Mouse (Mus musculus): ENCODE results near the gene Tmem201.
A peak's percentile ranks its signal among the peaks of the same experiment; 100 is the strongest.

Tmem201 gene

DNA sequence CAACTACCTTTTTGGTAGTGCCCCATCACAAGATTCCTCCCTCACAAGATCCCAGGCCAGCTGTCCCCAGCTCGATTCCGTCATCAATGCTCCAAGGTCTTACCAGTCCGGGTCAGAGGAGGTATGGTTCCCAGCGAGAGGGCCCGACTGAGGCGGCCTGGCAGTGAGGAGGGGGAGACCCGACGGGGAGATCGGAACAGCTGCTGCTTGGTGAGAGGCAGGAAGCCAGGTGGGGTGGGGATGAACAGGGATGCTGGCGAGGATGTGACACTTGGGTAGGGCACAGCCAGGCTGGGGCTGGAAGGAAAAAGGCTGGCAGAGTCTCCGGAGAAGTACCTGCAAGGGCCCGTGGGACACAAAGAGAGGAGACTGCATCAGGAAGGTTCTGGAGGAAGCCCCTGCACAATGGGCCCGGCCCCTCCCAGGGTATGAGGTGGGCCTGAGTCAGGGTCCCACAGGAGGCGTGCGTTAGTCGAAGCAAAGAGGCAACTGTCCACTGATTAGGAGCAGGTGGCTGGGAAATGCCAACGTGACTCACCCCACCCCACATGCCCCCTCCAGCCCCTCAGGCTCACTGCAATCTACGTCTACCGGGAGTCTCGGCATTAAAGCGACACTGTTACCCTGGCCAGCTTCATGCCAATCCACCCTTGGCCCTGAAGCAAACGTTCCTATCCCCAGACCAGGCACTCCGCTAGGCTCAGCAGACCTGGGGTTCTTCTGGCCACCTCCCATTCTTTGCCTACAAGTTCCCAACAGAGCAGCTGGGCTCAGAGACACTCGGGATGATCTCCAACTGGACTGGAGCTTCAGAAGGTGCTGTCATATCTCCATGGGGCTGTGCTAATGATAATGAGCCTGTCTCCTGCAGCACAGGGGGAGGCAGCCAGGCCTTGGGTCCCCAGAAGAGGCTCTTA is 15.5 kb downstream of the Tmem201 start:
- no peak for DNase-seq (ENCODE audit: low spot score in 2 of 2)

DNA sequence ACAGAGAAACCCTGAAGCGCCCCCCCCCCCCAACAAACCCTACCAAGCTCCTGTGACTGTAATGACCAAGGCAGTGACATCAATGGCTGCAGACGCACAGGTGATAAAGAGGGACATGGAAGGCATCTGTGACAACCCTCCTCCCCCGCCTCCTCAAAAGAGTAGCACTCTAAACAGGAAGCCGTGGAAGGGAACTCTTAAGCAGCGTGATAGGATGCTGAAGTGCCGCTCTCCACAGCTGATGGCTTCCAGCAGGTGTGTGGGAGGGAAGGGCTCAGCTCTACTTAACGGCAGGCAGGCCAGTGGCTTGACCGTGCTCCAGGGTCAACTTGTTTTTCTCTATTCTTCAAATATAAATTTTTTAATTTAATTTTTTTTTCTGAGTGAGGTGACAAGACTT is 16.7 kb downstream of the Tmem201 start:
- DNase-seq (ENCODE audit: low spot score in 2 of 2) = no peak

DNA sequence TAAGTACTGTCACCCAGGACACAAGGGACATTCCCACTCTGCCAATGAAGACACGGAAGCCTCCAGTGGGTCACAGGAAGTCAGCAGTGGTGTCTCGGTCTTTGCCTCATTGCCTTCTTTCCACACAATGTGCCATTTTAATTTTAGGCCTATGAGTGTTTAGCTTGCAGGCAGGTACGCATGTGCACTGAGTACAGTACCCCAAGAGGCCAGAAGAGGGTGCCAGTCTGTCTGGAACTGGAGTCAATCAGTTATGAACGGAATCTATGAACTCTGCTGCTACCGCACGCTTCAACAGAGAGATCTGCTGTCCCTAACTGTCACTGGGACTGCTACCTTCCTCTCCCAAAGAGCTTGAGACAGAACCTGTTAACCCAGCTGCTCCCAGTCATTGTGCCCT is 18.2 kb downstream of the Tmem201 start:
- DNase-seq (ENCODE audit: low spot score in 2 of 2) = no peak

DNA sequence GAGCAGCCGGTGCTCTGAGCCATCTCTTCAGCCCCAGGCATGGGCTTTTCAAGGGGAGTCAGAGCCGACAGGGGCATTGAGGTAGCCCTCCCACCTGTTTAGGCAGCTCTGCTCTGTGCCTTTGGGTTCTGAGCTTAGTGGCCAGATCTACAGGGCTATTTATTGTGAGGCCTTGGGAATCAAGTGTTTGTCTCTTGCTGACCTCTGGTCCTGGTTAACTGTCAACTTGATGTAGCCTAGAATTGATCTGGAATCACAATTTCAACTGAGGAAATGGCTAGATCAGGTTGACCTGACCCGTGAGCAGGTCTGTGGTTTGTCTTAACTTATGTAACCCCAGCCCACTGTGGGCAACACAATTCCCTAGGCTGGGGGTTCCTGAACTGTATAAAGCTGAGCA is 23.3 kb downstream of the Tmem201 start:
- DNase-seq (ENCODE audit: low spot score in 2 of 2) = no peak

DNA sequence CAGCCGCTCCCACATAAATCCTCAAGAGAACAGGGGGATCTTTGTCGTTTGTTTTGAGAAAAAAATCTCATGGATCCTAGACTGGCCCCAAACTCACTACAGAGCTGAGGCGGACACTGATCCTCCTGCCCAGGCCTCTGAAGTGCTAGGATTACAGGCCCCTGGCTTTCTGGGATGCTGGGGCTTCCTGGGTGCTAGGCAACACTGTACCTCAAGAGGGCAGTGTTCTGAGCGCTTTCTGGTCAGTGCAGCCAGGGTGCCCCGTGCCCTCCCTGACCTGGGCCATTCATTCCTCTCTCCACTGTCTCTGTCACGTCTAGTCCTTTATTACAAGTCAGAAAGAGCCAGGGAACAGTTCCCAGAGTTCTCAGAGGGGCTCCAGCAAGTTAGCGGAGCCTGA is 25.9 kb downstream of the Tmem201 start:
- no peak for DNase-seq (ENCODE audit: low spot score in 2 of 2)

DNA sequence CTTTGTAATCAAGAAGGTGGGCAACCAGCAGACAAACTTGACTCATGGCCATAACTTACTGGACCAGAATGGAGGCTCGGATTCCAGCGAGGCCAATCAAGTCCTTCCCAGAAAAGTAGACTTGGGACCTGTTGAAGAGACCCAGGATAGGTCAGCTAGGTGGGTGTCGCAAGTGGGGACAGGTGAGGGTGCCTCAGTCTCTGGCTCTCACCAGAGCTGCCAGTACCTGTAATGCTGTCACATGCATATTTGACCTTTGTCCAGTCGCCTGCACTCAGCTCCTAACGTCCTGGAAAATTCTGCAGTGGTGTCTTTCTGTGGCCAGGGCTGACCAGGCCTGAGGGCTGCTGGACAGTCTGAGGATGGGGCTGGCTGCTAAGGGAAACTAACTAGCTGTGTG is 26.4 kb downstream of the Tmem201 start:
- no peak for DNase-seq (ENCODE audit: low spot score in 2 of 2)

DNA sequence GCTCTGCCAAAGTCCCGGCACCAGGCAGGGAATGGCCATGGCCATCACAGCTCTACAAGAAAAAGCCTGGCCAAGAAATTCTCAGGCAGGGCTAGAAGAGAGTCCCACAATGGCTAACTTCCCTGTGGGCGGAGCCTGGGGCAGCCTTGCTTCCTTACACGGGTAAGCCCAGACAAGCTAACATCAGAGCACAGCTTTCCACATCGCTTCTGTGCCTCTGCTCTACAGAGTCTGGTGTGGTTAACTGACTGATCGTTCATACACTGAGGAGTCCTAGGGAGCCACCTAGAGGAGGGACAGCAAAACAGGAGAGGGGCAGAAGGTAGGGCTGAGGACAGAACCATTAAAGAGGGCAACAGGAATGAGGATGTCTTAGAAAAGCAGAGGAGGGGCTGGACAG is 27.3 kb downstream of the Tmem201 start:
- DNase-seq (ENCODE audit: low spot score in 2 of 2) = peak; percentile 78 to 85

DNA sequence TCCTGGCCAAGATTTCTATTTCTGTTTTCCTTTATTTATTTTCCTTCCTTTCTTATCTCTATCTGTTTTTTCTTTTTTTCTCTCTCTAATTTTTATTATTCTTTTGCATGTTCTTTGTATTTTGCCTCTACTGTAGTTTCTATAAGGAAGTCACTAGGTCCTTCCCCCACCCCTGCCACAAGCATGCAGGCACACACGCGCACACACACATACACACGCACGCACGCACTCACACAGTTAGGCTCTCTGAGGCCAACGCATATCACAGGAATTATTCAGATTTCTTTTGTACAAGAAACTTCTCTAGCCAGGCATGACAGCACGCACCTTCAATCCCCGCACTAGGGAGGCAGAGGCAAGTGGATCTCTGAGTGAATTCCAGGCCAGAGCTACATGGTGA is 31.9 kb downstream of the Tmem201 start:
- no peak for DNase-seq (ENCODE audit: low spot score in 2 of 2)

DNA sequence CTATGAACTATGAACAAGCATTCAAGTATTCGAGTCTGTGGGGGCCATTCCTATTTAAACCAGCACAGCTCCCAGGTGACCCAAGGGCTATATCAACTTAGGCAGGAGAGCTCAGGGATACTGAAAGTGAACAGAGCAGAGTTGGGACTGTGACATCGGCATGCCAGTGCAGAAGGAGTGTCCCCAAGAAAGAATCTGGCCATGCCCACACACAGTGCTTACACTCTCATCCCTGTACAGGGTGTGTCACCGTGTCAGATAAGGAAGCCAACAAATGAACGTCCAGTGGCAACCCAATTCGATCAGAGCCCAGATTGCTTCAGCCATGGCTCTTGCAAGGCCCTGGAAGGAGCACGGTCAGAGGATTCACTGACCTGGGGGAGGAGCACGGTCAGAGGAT is 32.5 kb downstream of the Tmem201 start:
- DNase-seq (ENCODE audit: low spot score in 2 of 2) = no peak

DNA sequence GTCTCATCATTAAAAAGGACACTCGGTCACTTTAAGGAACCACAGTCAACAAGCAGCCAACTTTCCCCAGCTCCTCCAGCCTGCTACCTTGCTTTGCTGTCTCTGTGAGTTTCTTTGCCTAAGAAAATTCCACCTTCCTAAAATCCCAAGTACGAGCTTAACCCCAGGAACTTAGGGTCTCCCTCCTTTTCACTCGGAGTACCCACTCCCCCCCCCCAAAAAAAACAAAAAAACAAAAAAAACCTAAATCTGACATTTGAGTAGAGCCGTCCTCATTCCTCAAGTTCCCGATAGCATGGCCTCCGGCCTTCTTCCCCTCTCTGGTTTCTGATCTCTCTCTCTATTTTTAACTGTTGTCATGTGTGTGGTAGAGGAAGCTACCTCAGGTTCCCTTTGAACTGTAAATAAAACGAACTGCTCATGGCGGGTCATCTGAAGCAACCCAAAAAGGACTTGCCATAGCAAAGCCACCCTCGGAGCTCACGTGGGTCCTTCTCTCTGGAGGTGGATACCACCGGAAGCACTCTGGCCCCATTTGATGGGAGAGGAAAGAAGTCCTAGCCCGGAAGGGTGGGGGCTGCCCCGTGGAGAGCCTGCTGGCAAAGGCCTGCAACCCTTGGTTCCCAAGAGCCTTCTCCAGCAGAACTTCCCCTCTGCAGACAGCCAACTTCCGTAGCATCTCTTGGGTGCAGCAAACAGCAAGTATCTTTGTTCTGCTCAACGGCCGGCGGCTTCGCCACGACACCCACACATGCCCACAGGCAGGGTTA is 35.4 kb downstream of the Tmem201 start, which contains the start of gene Pik3cd:
Pik3cd (minus strand) TSS at position 362 of the 770 bp plus-strand sequence.
- peak; percentile 37 to 61 for DNase-seq (ENCODE audit: low spot score in 2 of 2)

DNA sequence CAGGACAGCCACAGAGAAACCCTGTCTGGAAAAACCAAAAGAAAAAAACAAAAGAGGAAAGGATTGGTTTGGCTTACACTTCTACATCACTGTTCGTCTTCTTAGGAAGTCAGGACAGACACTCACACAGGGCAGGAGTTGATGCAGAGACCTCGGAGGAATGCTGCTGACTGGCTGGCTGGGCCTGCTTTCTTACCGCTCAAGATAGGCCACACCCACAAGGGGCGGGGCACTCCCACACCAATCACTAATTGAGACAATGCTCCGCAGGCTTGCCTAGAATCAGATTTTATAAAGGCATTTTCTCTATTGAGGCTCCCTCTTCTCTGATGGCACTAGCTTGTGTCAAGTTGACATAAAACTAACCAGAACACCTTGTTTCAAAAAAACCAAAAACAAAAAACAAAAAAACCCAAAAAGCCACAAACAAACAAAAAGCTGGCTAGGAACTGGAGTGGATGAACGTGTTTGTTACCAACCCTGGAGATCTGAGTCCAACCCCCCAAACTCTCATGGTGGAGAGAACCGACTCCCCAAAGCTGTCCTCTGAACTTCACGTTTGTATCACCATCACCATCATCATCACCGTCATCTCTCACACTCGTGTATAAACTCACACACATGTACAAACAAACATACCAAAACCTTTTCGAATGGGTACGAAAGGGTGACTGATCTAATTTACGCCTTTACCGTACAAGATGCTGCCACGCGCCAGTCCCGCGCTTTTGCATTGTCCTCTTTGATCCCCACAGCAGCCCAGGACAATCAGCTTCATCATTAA is 36.2 kb downstream of the Tmem201 start:
- DNase-seq (ENCODE audit: low spot score in 2 of 2) = peak in 1 of 2 experiments; percentile 32

DNA sequence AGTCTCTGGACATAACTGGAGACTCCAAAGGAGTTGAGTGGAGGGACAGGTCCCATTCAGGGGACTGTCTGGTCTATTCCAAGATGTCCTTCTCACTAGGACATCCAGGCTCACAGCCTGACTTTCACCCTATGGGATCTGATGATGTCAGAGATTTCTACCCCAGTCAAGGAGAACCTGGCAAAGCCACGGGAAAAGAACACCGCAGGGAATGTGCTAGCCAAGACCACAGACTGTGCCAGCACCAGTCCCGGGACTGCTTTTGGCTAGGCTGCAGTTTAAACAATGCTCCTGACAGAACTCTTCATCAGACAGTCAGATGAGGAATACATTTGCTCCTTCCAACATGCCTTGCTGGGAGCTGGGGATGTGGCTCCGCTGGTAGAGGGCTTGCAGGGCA is 37.9 kb downstream of the Tmem201 start:
- DNase-seq (ENCODE audit: low spot score in 2 of 2) = no peak

DNA sequence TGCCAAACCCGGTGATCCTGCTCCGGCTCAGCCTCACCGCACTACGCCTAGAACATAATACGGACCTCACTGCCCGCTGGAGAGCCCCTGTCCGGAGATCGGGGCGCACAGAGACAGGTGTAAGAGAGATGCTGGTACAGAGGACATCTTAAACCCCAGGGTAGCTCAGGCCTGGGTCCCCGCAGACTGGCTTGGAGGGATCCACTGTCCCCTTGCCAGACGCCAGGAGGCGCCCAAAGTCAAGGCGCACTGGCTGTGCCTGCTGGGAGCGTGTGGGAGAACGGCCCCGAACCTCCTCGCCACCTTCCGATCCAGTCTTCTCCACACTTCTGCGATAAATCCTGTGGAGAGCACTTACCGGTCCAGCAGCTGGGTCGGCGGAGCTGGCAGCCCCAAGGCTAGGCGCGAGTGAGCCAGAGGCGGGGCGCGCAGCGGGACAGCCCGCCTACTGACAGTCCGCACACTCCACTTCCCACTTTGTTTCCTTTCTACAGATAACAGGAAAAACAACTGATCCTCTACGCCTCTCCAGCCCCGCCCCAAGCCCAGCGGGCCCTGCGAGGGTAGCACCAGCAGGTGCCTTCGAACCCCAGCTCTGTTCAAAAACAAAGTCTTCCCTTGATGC is 39.5 kb downstream of the Tmem201 start:
- DNase-seq (ENCODE audit: low spot score in 2 of 2) = peak; percentile 62 to 72

DNA sequence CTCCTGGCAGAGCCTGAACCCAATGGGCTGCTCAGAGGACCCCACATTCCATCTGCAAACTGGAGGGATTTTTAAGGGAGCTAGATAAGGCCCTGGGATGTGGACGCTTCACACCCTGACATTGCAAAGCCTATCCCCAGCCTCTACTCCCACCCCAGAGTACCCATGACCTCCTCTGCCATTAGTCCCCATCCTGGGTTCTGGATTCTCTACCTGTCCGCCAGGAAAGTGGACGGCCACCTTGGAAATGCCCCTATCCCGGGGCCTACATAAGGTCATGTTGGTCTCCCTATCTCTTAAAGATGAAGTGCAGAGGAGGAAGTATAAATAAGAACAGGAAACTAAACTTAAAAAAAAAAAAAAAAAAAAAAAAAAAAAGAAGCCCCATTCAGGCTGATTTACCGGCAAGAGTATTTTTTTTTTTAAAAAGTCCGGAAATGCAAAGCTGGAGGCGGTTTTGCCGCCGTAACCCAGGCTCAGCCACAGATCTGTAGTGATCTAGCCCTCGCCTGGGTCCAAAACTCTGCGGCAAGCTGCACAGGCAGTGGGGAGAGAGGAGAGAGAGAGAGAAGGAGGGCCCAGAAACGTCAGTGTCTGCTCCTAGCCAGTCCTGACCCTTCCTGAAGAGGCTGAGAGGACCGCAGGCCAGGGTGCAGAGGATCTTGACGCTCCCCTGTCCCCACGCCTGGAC is 40.2 kb downstream of the Tmem201 start:
- DNase-seq (ENCODE audit: low spot score in 2 of 2) = peak; percentile 24 to 56

DNA sequence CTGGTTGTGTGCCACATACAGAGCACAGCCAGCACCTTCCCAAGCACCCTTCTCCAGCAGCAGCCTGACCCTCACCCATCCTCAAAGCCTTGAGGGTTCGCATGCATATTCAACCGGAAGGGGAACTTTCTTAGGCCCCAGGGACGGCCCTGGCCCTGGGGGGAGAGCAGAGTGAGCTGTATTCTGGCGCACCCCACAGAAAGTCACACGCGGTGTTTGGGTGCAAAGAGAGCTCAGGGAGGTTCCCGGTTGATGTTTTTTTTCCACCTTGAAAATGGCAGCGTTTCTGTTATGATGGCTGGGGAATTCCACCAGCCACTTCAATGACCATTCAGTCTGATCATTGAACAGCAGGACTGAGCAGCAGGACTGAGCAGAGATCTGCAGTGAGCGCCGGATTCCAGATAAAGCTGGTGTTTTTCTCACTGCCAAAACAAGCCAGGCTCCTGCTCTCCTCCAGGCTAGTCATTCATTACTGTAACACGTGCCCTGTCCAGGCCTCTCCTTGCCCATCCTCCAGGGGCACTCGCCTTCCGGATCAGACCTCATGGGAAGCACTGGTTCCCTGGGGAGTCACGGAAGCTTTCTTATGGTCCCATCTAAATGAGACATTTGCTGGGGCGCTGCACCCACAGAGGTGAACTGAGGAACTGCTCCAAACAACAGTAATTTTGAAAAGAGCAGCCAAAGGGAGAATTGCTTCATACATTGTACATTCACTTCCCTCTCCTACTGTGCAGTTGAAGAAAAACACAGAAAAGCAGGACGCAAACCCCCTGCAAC is 41.5 kb downstream of the Tmem201 start:
- DNase-seq (ENCODE audit: low spot score in 2 of 2) = no peak

DNA sequence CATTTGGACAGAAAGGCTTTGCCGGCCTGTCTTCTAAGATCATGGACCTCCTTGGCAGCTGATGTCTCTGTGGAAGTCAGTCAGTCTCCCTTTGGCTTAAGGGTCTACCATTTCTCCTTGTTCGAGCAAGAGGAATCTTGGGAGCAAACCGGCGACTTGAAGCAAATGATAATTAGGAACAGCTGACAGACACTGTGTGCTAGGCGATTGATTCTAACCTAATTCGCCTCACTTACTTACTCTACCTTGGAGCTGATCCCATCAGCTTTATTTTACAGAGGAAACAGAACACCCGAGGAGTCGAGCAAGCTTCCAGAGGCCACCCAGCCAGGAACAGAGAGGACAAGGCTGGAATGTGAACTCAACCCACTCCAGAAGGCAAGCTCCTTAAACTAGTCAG is 46.5 kb downstream of the Tmem201 start:
- DNase-seq (ENCODE audit: low spot score in 2 of 2) = no peak

DNA sequence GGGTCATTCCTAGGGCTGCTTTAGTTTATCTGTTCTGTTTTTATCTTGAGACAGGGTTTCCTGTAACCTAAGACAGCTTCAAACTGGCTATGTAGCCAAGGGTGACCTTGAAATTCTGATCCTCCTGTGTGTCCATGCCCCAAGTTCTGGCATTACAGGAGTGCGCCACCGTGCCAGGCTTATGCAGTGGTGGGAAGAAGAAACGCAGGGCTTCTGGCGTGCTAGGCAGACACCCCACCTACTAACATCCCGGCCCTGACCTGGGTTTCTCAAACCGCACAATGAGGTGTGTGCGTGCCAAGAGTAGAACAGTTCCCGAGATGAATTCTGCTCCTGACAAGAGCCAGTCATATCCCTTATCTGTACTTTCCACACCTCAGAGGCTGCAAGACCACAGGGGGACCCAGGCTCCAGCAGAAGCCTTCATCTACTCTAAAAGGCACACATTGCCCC is 47.0 kb downstream of the Tmem201 start:
- no peak for DNase-seq (ENCODE audit: low spot score in 2 of 2)

DNA sequence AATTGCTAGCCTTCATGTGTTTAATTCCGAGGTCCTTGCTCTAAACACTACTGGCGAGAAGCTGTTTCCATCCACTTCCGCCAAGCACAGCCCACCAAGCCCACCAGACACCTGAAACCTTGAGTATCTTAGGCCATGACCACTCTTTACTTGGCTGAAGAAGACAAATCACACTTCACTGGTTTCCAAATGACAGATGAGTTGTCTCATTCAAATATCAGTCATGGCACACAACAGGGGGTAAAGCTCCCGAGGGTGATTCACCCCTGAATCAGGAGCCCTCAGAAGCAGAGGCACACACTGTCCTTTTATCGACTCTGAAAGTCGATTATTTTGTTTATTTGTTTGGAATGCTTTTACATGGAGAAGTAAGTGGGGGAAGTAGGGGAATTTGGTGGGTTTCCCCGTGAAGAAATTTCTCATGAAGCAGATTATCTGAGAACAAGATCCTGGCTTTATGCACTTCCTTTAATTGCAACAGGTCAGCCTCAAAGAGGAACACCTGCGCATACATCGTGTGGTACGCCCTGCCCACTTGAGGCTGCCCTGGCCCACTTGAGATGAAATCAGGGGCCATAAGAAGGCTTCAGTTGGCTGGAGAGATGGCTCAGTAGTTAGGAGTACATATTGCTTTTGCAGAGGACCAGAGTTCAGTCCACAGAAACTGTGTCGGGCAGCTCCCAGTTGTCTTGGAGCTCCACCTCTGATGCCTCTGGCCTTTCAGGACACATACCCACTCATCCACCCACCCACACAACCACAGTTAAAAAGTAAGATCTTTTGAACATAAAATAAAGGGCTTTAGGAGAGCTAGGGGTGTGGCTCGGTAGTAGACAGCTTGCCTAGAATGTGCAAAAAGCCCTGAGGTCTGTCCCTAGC is 47.8 kb downstream of the Tmem201 start:
- DNase-seq (ENCODE audit: low spot score in 2 of 2) = no peak

DNA sequence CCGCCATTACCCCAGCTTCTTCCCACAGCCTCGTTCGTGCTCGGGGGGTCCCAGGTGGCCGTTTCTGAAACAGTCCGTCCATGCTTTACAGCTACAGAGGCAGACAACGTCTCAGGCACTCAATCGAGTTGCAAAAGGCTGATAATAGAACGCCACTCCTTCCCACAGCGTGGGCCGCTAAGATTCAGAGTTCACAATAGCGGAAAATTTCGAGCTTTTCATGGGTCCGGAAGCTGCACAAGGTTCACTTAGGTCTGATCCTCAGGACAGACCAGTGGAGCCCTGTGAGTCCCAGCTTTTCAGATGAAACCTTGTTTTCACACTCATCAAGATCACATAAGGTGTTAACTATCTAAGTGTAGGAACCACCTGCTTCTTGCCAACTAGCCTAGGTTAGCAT is 49.0 kb downstream of the Tmem201 start:
- DNase-seq (ENCODE audit: low spot score in 2 of 2) = no peak

Data from heart, adult 9 months (tissue).